Mouse (Mus musculus): ENCODE data around the gene Slc39a9. TPM values are rescaled to one million over a fixed set of nuclear protein-coding genes. Genes with fewer than 3 reads are reported as not detected.

Gene Slc39a9
- polyA plus RNA-seq, 1 experiment from 2014 or later = 28.5 TPM

- H3K9me3 ChIP-seq = no peaks in the 10 kb centered on the region
- 94% methylated on average over 2 of the region's 2 CpGs for WGBS
- H3K27me3 ChIP-seq (ENCODE audit: poor library complexity, severe bottlenecking) = no peaks in the 10 kb centered on the region
- no peaks in the 10 kb centered on the region for H3K4me1 ChIP-seq
- DNase-seq (ENCODE audit: extremely low spot score, low spot score) = no peak
- no peak overlapping the region for H3K27ac ChIP-seq
- H3K36me3 ChIP-seq (replicated peaks) = peaks cover 51% of the 10 kb centered on the region
- H3K4me3 ChIP-seq = no peak overlapping the region
These were observed 24.7 kb downstream of the Slc39a9 start for GRCm38 (mm10) chr12:80668391-80668790.

DNA sequence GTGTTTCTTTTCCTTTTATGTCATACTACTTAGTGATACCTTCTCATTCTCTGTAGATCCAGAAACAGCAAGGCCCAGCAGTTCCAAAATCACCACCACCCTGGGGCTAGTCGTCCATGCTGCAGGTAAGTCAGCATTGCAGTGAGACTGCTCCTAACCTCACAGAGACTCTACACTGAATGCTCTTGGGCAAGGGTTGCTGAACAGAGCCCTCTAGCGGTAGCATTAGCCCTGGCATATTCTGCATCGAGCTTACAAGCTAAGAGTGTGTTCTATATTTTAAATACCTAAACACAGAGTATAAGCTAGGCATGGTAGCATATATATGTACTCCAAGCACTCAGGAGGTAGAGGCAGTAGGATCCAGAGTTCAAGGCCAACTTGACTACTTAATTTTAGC, 29.5 kb downstream of the Slc39a9 start:
- 23% methylated on average over 3 of the region's 3 CpGs for WGBS
- Histone ChIP-seq H3K36me3 (replicated peaks) (peaks cover 66% of the 10 kb centered on the region), H3K27me3 (ENCODE audit: poor library complexity, severe bottlenecking) (no peaks in the 10 kb centered on the region), H3K4me1 (no peaks in the 10 kb centered on the region), H3K9me3 (no peaks in the 10 kb centered on the region), H3K4me3 (no peak overlapping the region), H3K27ac (no peak overlapping the region)
- no peak for DNase-seq (ENCODE audit: extremely low spot score, low spot score)

GRCm38 (mm10) chr12:80681340-80681739, 37.7 kb downstream of the Slc39a9 start:
- DNase-seq (ENCODE audit: extremely low spot score, low spot score) = no peak
- H3K27me3 ChIP-seq (ENCODE audit: poor library complexity, severe bottlenecking) = no peaks in the 10 kb centered on the region
- H3K36me3 ChIP-seq (replicated peaks) = peaks cover 18% of the 10 kb centered on the region
- H3K4me3 ChIP-seq = no peak overlapping the region
- no peak overlapping the region for H3K27ac ChIP-seq
- 0 out of 2 replicates have a peak, but pooled peaks cover 5% of the 10 kb centered on the region for H3K4me1 ChIP-seq
- WGBS = 82% methylated on average over 1 of the region's 1 CpGs
- H3K9me3 ChIP-seq = no peaks in the 10 kb centered on the region

GRCm38 (mm10) chr12:80683554-80683953, 39.9 kb downstream of the Slc39a9 start:
- no peak overlapping the region for H3K27ac ChIP-seq
- no peak for DNase-seq (ENCODE audit: extremely low spot score, low spot score)
- H3K27me3 ChIP-seq (ENCODE audit: poor library complexity, severe bottlenecking) = no peaks in the 10 kb centered on the region
- WGBS = 94% methylated on average over 3 of the region's 3 CpGs
- H3K9me3 ChIP-seq = no peaks in the 10 kb centered on the region
- no peak overlapping the region for H3K4me3 ChIP-seq
- H3K4me1 ChIP-seq = 0 out of 2 replicates have a peak, but pooled peaks cover 5% of the 10 kb centered on the region
- peaks cover 5% of the 10 kb centered on the region for H3K36me3 ChIP-seq (replicated peaks)

- H3K27ac ChIP-seq = no peak overlapping the region
- no peak overlapping the region for H3K4me3 ChIP-seq
- H3K4me1 ChIP-seq = 0 out of 2 replicates have a peak, but pooled peaks cover 5% of the 10 kb centered on the region
- WGBS = 83% methylated on average over 3 of the region's 3 CpGs
- peaks cover 3% of the 10 kb centered on the region for H3K36me3 ChIP-seq (replicated peaks)
- no peaks in the 10 kb centered on the region for H3K27me3 ChIP-seq (ENCODE audit: poor library complexity, severe bottlenecking)
- DNase-seq (ENCODE audit: extremely low spot score, low spot score) = no peak
- H3K9me3 ChIP-seq = no peaks in the 10 kb centered on the region
These were observed 40.6 kb downstream of the Slc39a9 start for GRCm38 (mm10) chr12:80684316-80684715.

- no peak overlapping the region for H3K27ac ChIP-seq
- WGBS = 88% methylated on average over 10 of the region's 10 CpGs
- H3K9me3 ChIP-seq = no peaks in the 10 kb centered on the region
- no peak overlapping the region for H3K4me3 ChIP-seq
- no peaks in the 10 kb centered on the region for H3K36me3 ChIP-seq (replicated peaks)
- H3K27me3 ChIP-seq (ENCODE audit: poor library complexity, severe bottlenecking) = peaks cover 33% of the 10 kb centered on the region
- DNase-seq (ENCODE audit: extremely low spot score, low spot score) = no peak
- peaks cover 29% of the 10 kb centered on the region for H3K4me1 ChIP-seq
These were observed 44.1 kb downstream of the Slc39a9 start for GRCm38 (mm10) chr12:80687788-80688211.

- Histone ChIP-seq H3K9me3 (no peaks in the 10 kb centered on the region), H3K4me1 (peaks cover 41% of the 10 kb centered on the region), H3K27me3 (ENCODE audit: poor library complexity, severe bottlenecking) (peaks cover 52% of the 10 kb centered on the region), H3K27ac (no peak overlapping the region), H3K36me3 (replicated peaks) (no peaks in the 10 kb centered on the region), H3K4me3 (no peak overlapping the region)
- DNase-seq (ENCODE audit: extremely low spot score, low spot score) = no peak
- WGBS = 68% methylated on average over 5 of the region's 5 CpGs
These were observed 46.0 kb downstream of the Slc39a9 start for GRCm38 (mm10) chr12:80689696-80690095.

DNA sequence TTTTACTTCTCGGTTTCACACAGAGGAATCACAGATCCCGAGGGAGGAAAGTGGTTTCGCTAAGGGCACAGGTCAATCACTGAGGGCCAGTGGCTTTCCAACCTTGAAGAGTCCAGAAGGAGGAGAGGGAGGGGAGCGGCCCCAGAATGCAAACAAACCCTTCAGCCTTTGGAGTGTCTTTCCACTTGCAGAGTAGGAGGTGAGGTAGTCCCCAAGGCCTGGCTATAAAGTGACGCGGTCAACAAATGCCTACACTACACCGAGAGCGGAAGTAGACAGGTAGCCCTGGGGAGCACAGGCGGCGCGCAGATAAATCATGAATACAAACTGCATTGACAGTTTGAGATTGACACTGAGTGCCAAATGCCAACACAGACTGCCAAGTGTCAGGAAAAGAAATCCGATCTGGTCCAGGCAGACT, 48.0 kb downstream of the Slc39a9 start:
- H3K4me1 ChIP-seq = peaks cover 43% of the 10 kb centered on the region

DNA sequence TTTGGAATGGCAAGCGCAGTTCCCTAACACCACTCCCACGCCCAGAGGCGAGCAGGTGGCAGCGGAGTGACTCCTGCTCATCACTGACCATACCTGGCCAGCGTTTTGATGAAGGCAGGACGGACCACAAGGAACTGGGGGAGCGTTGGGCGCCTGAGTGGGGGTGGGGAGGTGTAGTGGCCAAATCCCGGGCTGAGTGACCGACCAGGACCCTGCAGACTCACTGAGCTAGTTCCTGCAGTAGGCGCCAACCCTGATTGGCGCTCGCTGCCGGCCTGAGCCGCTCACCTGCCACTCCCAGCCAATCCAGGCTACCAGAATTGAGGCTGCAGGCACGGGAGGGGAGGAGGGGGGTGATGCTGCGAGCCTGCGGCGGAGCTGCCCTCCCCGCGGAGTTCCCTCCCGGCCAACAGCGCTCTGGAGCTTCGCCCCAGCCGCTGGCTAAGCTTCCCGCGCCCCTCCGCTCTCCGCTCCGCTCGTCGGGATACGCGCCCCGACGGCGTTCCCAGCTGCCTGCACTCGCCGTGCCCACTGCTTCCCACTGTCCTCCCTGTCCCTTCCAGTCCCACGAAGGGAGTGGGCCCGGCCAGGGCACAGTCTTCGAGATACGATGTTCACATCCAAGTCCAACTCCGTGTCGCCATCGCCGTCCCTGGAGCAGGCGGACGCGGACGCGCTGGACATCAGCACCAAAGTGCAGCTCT, 48.7 kb downstream of the Slc39a9 start, which contains the start of gene Plekhd1:
Plekhd1 (plus strand) TSS at position 323 of the 704 bp plus-strand sequence.
- Histone ChIP-seq H3K4me3 (peak within 1 kb of the TSS; percentile 53), H3K27ac (peak within 1 kb of the TSS; percentile 0; the same call in 1 of the 2 replicates), H3K36me3 (replicated peaks) (no peaks in the 10 kb centered on the region), H3K27me3 (ENCODE audit: poor library complexity, severe bottlenecking) (peaks cover 69% of the 10 kb centered on the region), H3K9me3 (no peaks in the 10 kb centered on the region), H3K4me1 (peaks cover 43% of the 10 kb centered on the region)
- DNase-seq (ENCODE audit: extremely low spot score, low spot score) = peak; percentile 50
- under 1% methylated on average over 52 of the region's 52 CpGs for WGBS

More for the DNA sequence above, 48.0 kb downstream of the Slc39a9 start:
- H3K27me3 ChIP-seq (ENCODE audit: poor library complexity, severe bottlenecking) = peaks cover 63% of the 10 kb centered on the region
- H3K36me3 ChIP-seq (replicated peaks) = no peaks in the 10 kb centered on the region
- no peak for DNase-seq (ENCODE audit: extremely low spot score, low spot score)
- no peak overlapping the region for H3K27ac ChIP-seq
- H3K4me3 ChIP-seq = peak overlapping the region; percentile 53
- H3K9me3 ChIP-seq = no peaks in the 10 kb centered on the region
- 14% methylated on average over 12 of the region's 12 CpGs for WGBS

- Histone ChIP-seq H3K27ac (no peak overlapping the region), H3K4me3 (no peak overlapping the region), H3K4me1 (peaks cover 43% of the 10 kb centered on the region), H3K27me3 (ENCODE audit: poor library complexity, severe bottlenecking) (peaks cover 69% of the 10 kb centered on the region), H3K36me3 (replicated peaks) (no peaks in the 10 kb centered on the region), H3K9me3 (no peaks in the 10 kb centered on the region)
- 56% methylated on average over 2 of the region's 2 CpGs for WGBS
- no peak for DNase-seq (ENCODE audit: extremely low spot score, low spot score)
These were observed 50.0 kb downstream of the Slc39a9 start for GRCm38 (mm10) chr12:80693700-80694099.

DNA sequence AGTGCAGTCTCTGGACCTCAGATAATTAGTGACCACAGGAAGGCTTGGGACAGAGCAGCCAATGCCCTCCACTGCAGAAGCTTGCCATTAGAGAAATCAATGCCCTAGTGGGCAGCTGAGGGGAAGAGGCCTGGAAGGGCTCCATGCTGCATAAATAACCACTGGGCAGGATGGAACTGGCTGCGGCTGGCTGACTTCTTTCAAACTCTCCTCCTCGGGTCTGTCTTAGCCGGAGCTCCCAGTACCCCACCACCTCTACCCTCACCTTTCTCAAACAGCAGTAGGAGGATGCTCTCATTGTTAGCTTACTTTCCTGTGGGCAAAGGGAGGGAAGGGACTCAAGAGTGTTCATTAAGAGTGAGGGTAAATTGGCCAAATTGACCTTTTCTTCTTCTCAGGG, 51.3 kb downstream of the Slc39a9 start:
- H3K4me3 ChIP-seq = no peak overlapping the region
- H3K4me1 ChIP-seq = peaks cover 37% of the 10 kb centered on the region
- peaks cover 64% of the 10 kb centered on the region for H3K27me3 ChIP-seq (ENCODE audit: poor library complexity, severe bottlenecking)
- H3K27ac ChIP-seq = no peak overlapping the region
- no peaks in the 10 kb centered on the region for H3K9me3 ChIP-seq
- H3K36me3 ChIP-seq (replicated peaks) = no peaks in the 10 kb centered on the region
- DNase-seq (ENCODE audit: extremely low spot score, low spot score) = no peak
- WGBS = 71% methylated on average over 3 of the region's 3 CpGs

DNA sequence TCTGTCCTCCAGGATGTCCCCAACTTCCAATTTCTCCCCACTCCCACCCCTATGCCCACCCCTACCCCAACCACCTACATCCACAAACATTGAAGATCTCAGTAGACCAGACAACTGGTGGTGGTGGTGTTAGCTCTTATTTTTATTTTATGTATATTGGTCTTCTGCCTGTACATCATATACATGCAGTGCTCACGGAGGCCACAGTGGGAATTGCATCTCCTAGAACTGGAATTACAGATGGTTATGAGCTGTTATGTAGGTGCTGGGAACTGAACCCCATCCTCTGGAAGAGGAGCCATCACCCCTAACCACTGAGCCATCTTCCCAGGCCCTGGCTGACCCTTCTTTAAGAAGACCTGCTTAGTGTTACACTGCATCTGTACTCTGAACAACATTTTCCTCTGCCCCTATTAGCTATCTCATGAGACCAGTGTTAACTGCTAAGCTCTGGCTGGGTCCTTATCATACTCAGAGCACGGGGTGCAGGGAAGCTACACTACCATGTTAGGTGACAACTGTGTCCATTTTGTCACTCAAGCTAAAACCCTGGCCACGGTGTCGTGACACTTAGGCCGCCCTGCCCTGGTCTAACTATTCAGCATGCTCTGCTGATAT, 55.0 kb downstream of the Slc39a9 start:
- Histone ChIP-seq H3K27ac (no peak overlapping the region), H3K36me3 (replicated peaks) (no peaks in the 10 kb centered on the region), H3K27me3 (ENCODE audit: poor library complexity, severe bottlenecking) (peaks cover 28% of the 10 kb centered on the region), H3K9me3 (no peaks in the 10 kb centered on the region), H3K4me1 (peaks cover 10% of the 10 kb centered on the region; the same call in 1 of the 2 replicates), H3K4me3 (no peak overlapping the region)
- DNase-seq (ENCODE audit: extremely low spot score, low spot score) = no peak
- 92% methylated on average over 5 of the region's 5 CpGs for WGBS

DNA sequence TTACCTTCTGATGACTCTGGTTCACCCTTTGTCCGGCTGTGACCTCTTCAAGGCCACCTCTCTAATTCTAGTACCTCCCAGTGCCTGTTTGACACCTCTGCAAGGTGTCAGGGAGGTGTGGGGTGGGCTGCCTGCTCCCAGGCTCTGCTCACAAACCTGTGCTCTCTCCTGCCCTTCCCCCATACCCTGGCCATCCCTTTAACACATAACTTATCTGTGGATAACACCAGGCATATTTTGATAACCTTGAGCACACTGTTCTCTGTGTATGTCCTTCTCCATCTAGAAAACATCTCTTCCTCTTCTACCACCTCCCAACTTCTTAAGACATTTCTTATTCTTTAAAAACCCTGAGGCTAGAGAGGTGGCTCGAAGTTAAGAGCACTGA, 55.5 kb downstream of the Slc39a9 start:
- 80% methylated on average over 2 of the region's 2 CpGs for WGBS
- H3K4me3 ChIP-seq = no peak overlapping the region
- no peak overlapping the region for H3K27ac ChIP-seq
- peaks cover 7% of the 10 kb centered on the region; the same call in 1 of the 2 replicates for H3K4me1 ChIP-seq
- H3K9me3 ChIP-seq = no peaks in the 10 kb centered on the region
- peaks cover 23% of the 10 kb centered on the region for H3K27me3 ChIP-seq (ENCODE audit: poor library complexity, severe bottlenecking)
- no peak for DNase-seq (ENCODE audit: extremely low spot score, low spot score)
- H3K36me3 ChIP-seq (replicated peaks) = no peaks in the 10 kb centered on the region

Measured in forebrain, embryonic 10.5 days (tissue).